8 mouse cellular contexts compared by ENCODE assay signal in the genomic region with DNA sequence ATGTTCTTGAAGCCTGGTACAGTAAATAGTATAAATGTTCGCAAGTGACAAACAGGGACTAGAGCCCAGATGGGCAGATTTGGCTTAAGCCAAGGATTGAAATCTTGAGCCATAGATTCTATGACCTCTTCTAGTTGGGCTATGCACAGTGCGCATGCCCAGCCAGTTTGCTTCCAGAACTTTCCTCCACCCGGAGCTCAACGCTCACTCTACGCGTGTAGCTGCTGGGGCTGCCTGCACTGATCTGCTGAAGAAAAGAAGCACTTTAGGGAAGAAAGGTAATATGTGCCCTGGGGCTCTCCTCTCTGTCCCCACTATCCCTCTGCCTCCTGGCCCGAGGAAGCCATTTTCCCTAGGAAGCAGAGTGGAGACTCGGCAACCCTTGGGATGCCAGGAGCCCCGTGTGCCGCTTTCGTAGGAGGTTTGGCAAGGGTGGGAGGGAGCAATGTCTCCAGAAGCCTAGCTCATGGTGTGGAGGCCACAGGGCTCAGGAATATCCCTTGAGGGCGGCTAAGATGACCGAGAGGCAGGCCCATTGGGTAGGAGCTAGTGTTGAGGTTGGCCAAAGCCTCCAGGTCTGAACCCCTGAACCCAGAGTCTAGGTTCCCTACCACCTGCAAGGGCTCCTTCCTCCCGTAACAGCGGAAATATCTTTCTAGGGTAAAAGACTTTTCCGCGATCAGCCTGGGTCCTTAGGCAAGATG. TPM values are rescaled to one million over a fixed set of nuclear protein-coding genes. Genes with fewer than 3 reads are reported as not detected.
A peak's percentile ranks its signal among the peaks of the same experiment; 100 is the strongest.
DNase-seq lines count a peak whose midpoint lies in the region; ATAC-seq lines count a peak whose summit lies in the region.

A gene (plus strand): TSS at position 193 of the 704 bp plus-strand sequence.

- peaks cover 6% of the 10 kb centered on the region; the same call in 1 of the 2 replicates for H3K4me1 ChIP-seq in embryonic facial prominence, embryonic 13.5 days
- H3K4me1 ChIP-seq in embryonic facial prominence, embryonic 10.5 days, result no peaks in the 10 kb centered on the region
- no peaks in the 10 kb centered on the region for H3K4me1 ChIP-seq in midbrain, embryonic 16.5 days (ENCODE audit: control insufficient read depth, insufficient read depth, low read length)
- H3K4me1 ChIP-seq in midbrain, embryonic 13.5 days (replicated peaks), result no peaks in the 10 kb centered on the region
- peaks cover 7% of the 10 kb centered on the region for H3K4me1 ChIP-seq in heart, embryonic 15.5 days (replicated peaks)

- intact Hi-C loops in left cerebral cortex, postnatal 10 days (cut with DNase I), result no loop called here

- no peaks in the 10 kb centered on the region for H3K36me3 ChIP-seq in embryonic facial prominence, embryonic 13.5 days
- no peaks in the 10 kb centered on the region for H3K36me3 ChIP-seq in embryonic facial prominence, embryonic 10.5 days (replicated peaks)
- no peaks in the 10 kb centered on the region for H3K36me3 ChIP-seq in midbrain, embryonic 16.5 days (ENCODE audit: control insufficient read depth, insufficient read depth, low read length)
- H3K36me3 ChIP-seq in midbrain, embryonic 13.5 days, result no peaks in the 10 kb centered on the region
- H3K36me3 ChIP-seq in heart, embryonic 15.5 days, result no peaks in the 10 kb centered on the region

- no peak within 1 kb of the TSS for H3K4me3 ChIP-seq in embryonic facial prominence, embryonic 13.5 days
- no peak within 1 kb of the TSS for H3K4me3 ChIP-seq in embryonic facial prominence, embryonic 10.5 days
- no peak within 1 kb of the TSS for H3K4me3 ChIP-seq in midbrain, embryonic 16.5 days (ENCODE audit: low read depth, low read length)
- no peak within 1 kb of the TSS for H3K4me3 ChIP-seq in midbrain, embryonic 13.5 days (replicated peaks)
- H3K4me3 ChIP-seq in heart, embryonic 15.5 days, result peak within 1 kb of the TSS; percentile 26

- peak within 1 kb of the TSS; percentile 62 for H3K27ac ChIP-seq in embryonic facial prominence, embryonic 13.5 days
- no peak within 1 kb of the TSS for H3K27ac ChIP-seq in embryonic facial prominence, embryonic 10.5 days (replicated peaks)
- no peak within 1 kb of the TSS for H3K27ac ChIP-seq in midbrain, embryonic 16.5 days (ENCODE audit: low read length)
- no peak within 1 kb of the TSS for H3K27ac ChIP-seq in midbrain, embryonic 13.5 days
- H3K27ac ChIP-seq in heart, embryonic 15.5 days, result peak within 1 kb of the TSS; percentile 61

- H3K9me3 ChIP-seq in embryonic facial prominence, embryonic 13.5 days, result no peaks in the 10 kb centered on the region
- no peaks in the 10 kb centered on the region for H3K9me3 ChIP-seq in embryonic facial prominence, embryonic 10.5 days
- no peaks in the 10 kb centered on the region for H3K9me3 ChIP-seq in midbrain, embryonic 16.5 days (replicated peaks; ENCODE audit: control insufficient read depth, low read length, poor library complexity, severe bottlenecking)
- H3K9me3 ChIP-seq in midbrain, embryonic 13.5 days, result no peaks in the 10 kb centered on the region
- H3K9me3 ChIP-seq in heart, embryonic 15.5 days (replicated peaks), result no peaks in the 10 kb centered on the region

- no peak for ATAC-seq in embryonic facial prominence, embryonic 13.5 days (ENCODE audit: insufficient number of reproducible peaks, insufficient read depth, low FRiP score, low TSS enrichment, low read depth)
- ATAC-seq in midbrain, embryonic 16.5 days, result no peak
- no peak for ATAC-seq in midbrain, embryonic 13.5 days
- ATAC-seq in heart, embryonic 15.5 days (replicated peaks; ENCODE audit: insufficient number of reproducible peaks, insufficient read depth, low FRiP score, low read depth), result no peak
- peak; percentile 6; the same call in 1 of the 2 replicates for ATAC-seq in neutrophil, adult 5-6 weeks (ENCODE audit: extremely low read depth, insufficient number of reproducible peaks, low FRiP score, poor library complexity, severe bottlenecking)

- peak within 1 kb of the TSS; percentile 7; the same call in 1 of the 2 replicates for H3K4me2 ChIP-seq in embryonic facial prominence, embryonic 13.5 days
- H3K4me2 ChIP-seq in midbrain, embryonic 16.5 days (ENCODE audit: low read length), result peak within 1 kb of the TSS; percentile 17; the same call in 1 of the 2 replicates
- H3K4me2 ChIP-seq in midbrain, embryonic 13.5 days (replicated peaks), result no peak within 1 kb of the TSS
- H3K4me2 ChIP-seq in heart, embryonic 15.5 days, result peak within 1 kb of the TSS; percentile 42

- H3K27me3 ChIP-seq in embryonic facial prominence, embryonic 13.5 days, result no peaks in the 10 kb centered on the region
- H3K27me3 ChIP-seq in embryonic facial prominence, embryonic 10.5 days (replicated peaks; ENCODE audit: low read depth, poor library complexity, severe bottlenecking), result no peaks in the 10 kb centered on the region
- no peaks in the 10 kb centered on the region for H3K27me3 ChIP-seq in midbrain, embryonic 16.5 days (ENCODE audit: control insufficient read depth, insufficient read depth, low read depth, low read length)
- H3K27me3 ChIP-seq in midbrain, embryonic 13.5 days, result no peaks in the 10 kb centered on the region
- no peaks in the 10 kb centered on the region for H3K27me3 ChIP-seq in heart, embryonic 15.5 days

- DNase-seq in embryonic facial prominence, embryonic 10.5 days (ENCODE audit: low spot score), result no peak
- no peak for DNase-seq in cerebellum, postnatal 36 days
- no peak for DNase-seq in left cerebral cortex, postnatal 10 days (ENCODE audit: extremely low spot score in 1 of 2, low spot score in 2 of 2)

- WGBS in embryonic facial prominence, embryonic 13.5 days, result 92% methylated on average over 17 of the region's 17 CpGs
- 92% methylated on average over 17 of the region's 17 CpGs for WGBS in embryonic facial prominence, embryonic 10.5 days
- 94% methylated on average over 17 of the region's 17 CpGs for WGBS in midbrain, embryonic 16.5 days
- 95% methylated on average over 17 of the region's 17 CpGs for WGBS in midbrain, embryonic 13.5 days
- 77% methylated on average over 17 of the region's 17 CpGs for WGBS in heart, embryonic 15.5 days

- H3K9ac ChIP-seq in embryonic facial prominence, embryonic 13.5 days, result no peak within 1 kb of the TSS
- no peak within 1 kb of the TSS for H3K9ac ChIP-seq in midbrain, embryonic 16.5 days (ENCODE audit: low read depth, low read length)
- H3K9ac ChIP-seq in midbrain, embryonic 13.5 days (replicated peaks), result no peak within 1 kb of the TSS
- no peak within 1 kb of the TSS for H3K9ac ChIP-seq in heart, embryonic 15.5 days

RNA-seq across cellular contexts. Expression of the gene that starts here (rescaled TPM):
- polyA plus RNA-seq in embryonic facial prominence, embryonic 13.5 days (2015; fragmentation: Nextera tagmentation; extraction: Ambion mirVana), result 2.4 and 2.5 TPM in 2 replicates
- 1.4 and 1.6 TPM in 2 replicates for polyA plus RNA-seq in embryonic facial prominence, embryonic 10.5 days (2016; fragmentation: Nextera tagmentation; extraction: Ambion mirVana)
- 4.3 and 6.3 TPM in 2 replicates for polyA plus RNA-seq in midbrain, embryonic 16.5 days (2015; fragmentation: Nextera tagmentation; extraction: Ambion mirVana)
- 2.9 and 5.6 TPM in 2 replicates for polyA plus RNA-seq in midbrain, embryonic 13.5 days (2015; fragmentation: Nextera tagmentation; extraction: Ambion mirVana)
- 49.4 and 65.5 TPM in 2 replicates for polyA plus RNA-seq in heart, embryonic 15.5 days (2015; fragmentation: Nextera tagmentation; extraction: Ambion mirVana)
- 0.49 TPM in 1 of 2 replicates, not detected in the other for total RNA-seq in neutrophil, adult 5-6 weeks (2017)
- 1 to 10 TPM; 7.6 to 9.5 TPM for total RNA-seq in left cerebral cortex, postnatal 10 days (2021)

Comparison
In these comparisons a context has a peak if more than half of its experiments do, and no peak if none do; other contexts are left out.
1. H3K27ac ChIP-seq: peak in embryonic facial prominence, embryonic 13.5 days (single experiment) and heart, embryonic 15.5 days (single experiment); none in embryonic facial prominence, embryonic 10.5 days (single experiment), midbrain, embryonic 16.5 days (single experiment) and midbrain, embryonic 13.5 days (single experiment).
2. Peak in ATAC-seq in neutrophil, adult 5-6 weeks; RNA of the gene not detected or under 1 TPM.